ENCODE assay signal across 8 mouse cellular contexts in genomic region chr1:39527432-39527831, GRCm38 (mm10). TPM values are rescaled to one million over a fixed set of nuclear protein-coding genes. Genes with fewer than 3 reads are reported as not detected.
A peak's percentile ranks its signal among the peaks of the same experiment; 100 is the strongest.
DNase-seq lines count a peak whose midpoint lies in the region; ATAC-seq and TF ChIP-seq lines count a peak whose summit lies in the region.
"Had no signal": no experiment of that assay in that cellular context is flagged by ENCODE, and none has a peak within 500 bp of the region (broad histone marks: within the 10 kb centered on the region; RNA-seq: fewer than 3 reads in every experiment).

No protein-coding gene starts in this region.

- no peaks in the 10 kb centered on the region for H3K9me3 ChIP-seq in ES-E14 (ENCODE audit: control insufficient read depth, insufficient read depth, low read depth, low read length)
- no peaks in the 10 kb centered on the region for H3K9me3 ChIP-seq in heart, postnatal 0 days (replicated peaks; ENCODE audit: control insufficient read depth, low read length)
- H3K9me3 ChIP-seq: liver, embryonic 15.5 days had no signal

- no peak overlapping the region for H3K4me3 ChIP-seq in ES-E14 (ENCODE audit: insufficient read depth in 1 of 2, low read depth in 1 of 2, low read length in 2 of 2, poor library complexity in 1 of 2, severe bottlenecking in 1 of 2)
- no peak overlapping the region for H3K4me3 ChIP-seq in heart, postnatal 0 days (ENCODE audit: low read depth, low read length)
- H3K4me3 ChIP-seq in small intestine, adult 2 months (ENCODE audit: low read depth, low read length): no peak overlapping the region
- H3K4me3 ChIP-seq: liver, embryonic 15.5 days had no signal

- H3K4me1 ChIP-seq in ES-E14 (ENCODE audit: control insufficient read depth in 2 of 2, insufficient read depth in 2 of 2, low read length in 2 of 2, poor library complexity in 1 of 2): peaks cover 2 to 14% of the 10 kb centered on the region in 2 experiments; a peak in 3 of 4 replicates
- H3K4me1 ChIP-seq in heart, postnatal 0 days (ENCODE audit: control insufficient read depth, insufficient read depth): peaks cover 3% of the 10 kb centered on the region; the same call in 1 of the 2 replicates
- no peaks in the 10 kb centered on the region; the same call in 1 of the 2 replicates for H3K4me1 ChIP-seq in small intestine, adult 2 months (ENCODE audit: control insufficient read depth, insufficient read depth, insufficient read length, low read length)

- H3K9ac ChIP-seq in ES-E14 (ENCODE audit: insufficient read depth, low read depth, low read length, poor library complexity, severe bottlenecking): no peak overlapping the region; the same call in 1 of the 2 replicates
- H3K9ac ChIP-seq in heart, postnatal 0 days (replicated peaks; ENCODE audit: low read depth, low read length): no peak overlapping the region
- H3K9ac ChIP-seq: liver, embryonic 15.5 days had no signal

- in situ Hi-C loops in ES-E14 (cut with MboI; ENCODE audit: low sequenced_read_pairs in 2 of 2, unreplicated experiment in 2 of 2): no loop called here

- no peak for TF ChIP-seq POLR2A in small intestine, adult 2 months (IDR thresholded peaks at IDR 0.05; ENCODE audit: low read depth, low read length)

- TF ChIP-seq EP300 in heart, postnatal 0 days (IDR thresholded peaks at IDR 0.05; ENCODE audit: low read depth): no peak

- no peaks in the 10 kb centered on the region for H3K36me3 ChIP-seq in ES-E14 (ENCODE audit: control insufficient read depth, insufficient read depth, low read length, poor library complexity, severe bottlenecking)
- no peaks in the 10 kb centered on the region for H3K36me3 ChIP-seq in heart, postnatal 0 days (replicated peaks; ENCODE audit: control insufficient read depth, insufficient read depth, low read length)
- no peaks in the 10 kb centered on the region for H3K36me3 ChIP-seq in small intestine, adult 2 months (ENCODE audit: control insufficient read depth, insufficient read depth, low read length)
- H3K36me3 ChIP-seq: liver, embryonic 15.5 days had no signal

- no peak overlapping the region for H3K4me2 ChIP-seq in heart, postnatal 0 days (ENCODE audit: low read depth, low read length)
- H3K4me2 ChIP-seq: liver, embryonic 15.5 days had no signal

- 10% methylated on average over 7 of the region's 7 CpGs for WGBS in heart, postnatal 0 days
- WGBS in small intestine, adult 2 months: 9% methylated on average over 7 of the region's 7 CpGs

- H3K27me3 ChIP-seq in heart, postnatal 0 days (ENCODE audit: control insufficient read depth, insufficient read depth, low read length): no peaks in the 10 kb centered on the region
- no peaks in the 10 kb centered on the region for H3K27me3 ChIP-seq in small intestine, adult 2 months (ENCODE audit: control insufficient read depth, insufficient read depth, low read length)
- H3K27me3 ChIP-seq: liver, embryonic 15.5 days had no signal

- peak; percentile 94 for DNase-seq in ES-E14 (ENCODE audit: low read depth, low spot score)
- DNase-seq in adrenal gland, adult 2 months: peak; percentile 65
- DNase-seq in embryo, embryonic 10.5 days (ENCODE audit: low spot score): peak; percentile 91
- DNase-seq in heart, postnatal 0 days (ENCODE audit: low spot score): peak; percentile 75
- peak; percentile 59 for DNase-seq in layer of hippocampus, adult 9-11 months
- peak; percentile 90 for DNase-seq in lung, postnatal 36 days

- peak; percentile 76 for TF ChIP-seq CTCF in heart, postnatal 0 days (IDR thresholded peaks at IDR 0.05; ENCODE audit: low read depth)
- TF ChIP-seq CTCF in small intestine, adult 2 months (IDR thresholded peaks at IDR 0.05; ENCODE audit: extremely low read depth, insufficient read length, insufficient replicate concordance, low read depth, low read length): peak; percentile 85

- peak; percentile 49 for ATAC-seq in heart, postnatal 0 days (ENCODE audit: insufficient read depth, low read depth)

- H3K27ac ChIP-seq in ES-E14 (ENCODE audit: insufficient read depth, low read depth, low read length, poor library complexity, severe bottlenecking): peak overlapping the region; percentile 44; the same call in 1 of the 2 replicates
- no peak overlapping the region for H3K27ac ChIP-seq in heart, postnatal 0 days (ENCODE audit: low read depth)
- no peak overlapping the region for H3K27ac ChIP-seq in small intestine, adult 2 months (ENCODE audit: insufficient read depth, low read depth, low read length)
- H3K27ac ChIP-seq: liver, embryonic 15.5 days had no signal

TF ChIP-seq in ES-E14, 5 proteins besides CTCF, POLR2A, EP300 and RAD21:
- no peak for TF ChIP-seq MAFK (IDR thresholded peaks at IDR 0.05; ENCODE audit: insufficient read depth, low read depth, low read length)
- no peak for TF ChIP-seq ZC3H11A (IDR thresholded peaks at IDR 0.05; ENCODE audit: borderline replicate concordance, low read depth, low read length)
- TF ChIP-seq HCFC1 (IDR thresholded peaks at IDR 0.05; ENCODE audit: borderline replicate concordance, insufficient read depth, low read length): no peak
- TF ChIP-seq ZNF384 (IDR thresholded peaks at IDR 0.05; ENCODE audit: low read depth, low read length): no peak
- no peak for TF ChIP-seq CHD2 (IDR thresholded peaks at IDR 0.05; ENCODE audit: low read depth, low read length)
TF ChIP-seq in ES-E14: peak in this region for 0.

RNA-seq across cellular contexts. Expression of gene Cnot11, which starts 7.4 kb away (rescaled TPM):
- total RNA-seq in ES-E14 (2012; rRNA removed): 17.8 and 21.7 TPM in 2 replicates
- 10 to 100 TPM; 18.5 to 23.2 TPM for total RNA-seq in adrenal gland, adult 2 months (2021)
- polyA plus RNA-seq in adrenal gland, adult 2 months (2012; rRNA removed): 34.2 and 38.9 TPM in 2 replicates
- total RNA-seq in heart, postnatal 0 days (2014; rRNA removed; ENCODE audit: low replicate concordance): 14.7 and 34.4 TPM in 2 replicates
- polyA plus RNA-seq in heart, postnatal 0 days (2015; fragmentation: Nextera tagmentation; extraction: Ambion mirVana): 11.1 and 11.7 TPM in 2 replicates
- 11.7 and 18.8 TPM in 2 replicates for polyA plus RNA-seq in small intestine, adult 2 months (2012; rRNA removed)

RNA-seq across cellular contexts. Expression of gene Tbc1d8, which starts 48.9 kb away (rescaled TPM):
- total RNA-seq in ES-E14 (2012; rRNA removed): 6.1 and 12.1 TPM in 2 replicates
- 10 to 100 TPM in 1 of 2 experiments, 1 to 10 TPM in 1; 6.0 to 20.3 TPM for total RNA-seq in adrenal gland, adult 2 months (2021)
- polyA plus RNA-seq in adrenal gland, adult 2 months (2012; rRNA removed): 9.1 and 9.2 TPM in 2 replicates
- total RNA-seq in heart, postnatal 0 days (2014; rRNA removed; ENCODE audit: low replicate concordance): 10.2 and 16.7 TPM in 2 replicates
- polyA plus RNA-seq in heart, postnatal 0 days (2015; fragmentation: Nextera tagmentation; extraction: Ambion mirVana): 6.4 TPM in 2 replicates
- 6.0 and 13.1 TPM in 2 replicates for polyA plus RNA-seq in small intestine, adult 2 months (2012; rRNA removed)

RNA-seq across cellular contexts. Expression of gene Rnf149, which starts 49.8 kb away (rescaled TPM):
- total RNA-seq in ES-E14 (2012; rRNA removed): 57.6 and 61.7 TPM in 2 replicates
- total RNA-seq in adrenal gland, adult 2 months (2021): 10 to 100 TPM; 39.1 to 42.5 TPM
- polyA plus RNA-seq in adrenal gland, adult 2 months (2012; rRNA removed): 30.0 and 66.9 TPM in 2 replicates
- total RNA-seq in heart, postnatal 0 days (2014; rRNA removed; ENCODE audit: low replicate concordance): 9.0 and 31.3 TPM in 2 replicates
- polyA plus RNA-seq in heart, postnatal 0 days (2015; fragmentation: Nextera tagmentation; extraction: Ambion mirVana): 9.1 and 10.7 TPM in 2 replicates
- 13.2 and 15.6 TPM in 2 replicates for polyA plus RNA-seq in small intestine, adult 2 months (2012; rRNA removed)
